Mouse (Mus musculus): ENCODE measurements around the gene C1qtnf6.

DNA sequence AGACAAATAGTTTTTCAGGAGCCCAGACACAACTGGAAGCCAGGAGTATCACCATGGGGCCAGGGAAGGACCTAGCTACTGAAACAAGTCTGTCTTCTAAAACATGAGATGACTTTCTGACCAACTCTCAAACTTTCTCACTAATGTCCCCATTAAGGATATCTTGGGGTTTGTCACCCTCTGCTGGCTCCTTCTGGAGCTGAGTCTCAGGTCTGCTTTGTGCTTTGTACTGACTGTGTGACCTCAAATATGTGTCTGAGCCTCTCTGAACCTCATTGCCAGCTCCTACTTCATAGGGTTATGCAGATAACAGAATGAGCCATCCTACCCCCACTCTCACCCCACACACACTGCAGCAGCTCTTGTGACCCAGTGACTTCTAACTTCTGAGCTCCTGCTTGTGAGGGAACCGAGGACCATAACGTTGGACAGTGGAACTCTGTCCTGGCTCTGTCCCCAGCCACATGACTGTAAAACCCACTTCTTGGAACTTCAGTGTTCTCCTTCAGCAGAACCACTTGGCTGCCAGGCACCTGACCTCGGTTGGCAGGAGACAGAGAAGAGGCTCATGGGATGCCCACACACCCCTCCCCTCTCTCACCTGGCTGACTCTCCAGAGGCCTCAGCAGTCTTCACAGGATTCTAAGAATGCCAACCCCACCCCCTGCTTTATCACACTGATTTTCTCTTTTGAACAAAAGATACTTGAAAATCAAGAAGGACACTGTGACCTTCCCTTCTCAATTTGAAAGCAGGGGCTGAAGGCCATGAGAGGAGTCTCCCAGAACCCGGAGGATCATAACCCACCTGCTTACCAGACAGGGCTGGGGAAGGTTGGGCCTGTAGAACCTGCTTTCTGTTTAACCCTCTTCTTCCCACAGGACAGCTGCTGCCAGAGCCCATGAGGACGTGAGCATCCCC, 16.5 kb upstream of the C1qtnf6 start:
- no peak for TF ChIP-seq POLR2A (IDR thresholded peaks at IDR 0.05; ENCODE audit: low read depth, low read length)
- peak; percentile 25; the same call in 1 of the 2 replicates for TF ChIP-seq CTCF (IDR thresholded peaks at IDR 0.05; ENCODE audit: extremely low read depth, insufficient read depth, insufficient read length, insufficient replicate concordance)

Data from spleen, adult 2 months (tissue).